Mouse (Mus musculus): ENCODE results near the gene Atg7. TPM values are rescaled to one million over a fixed set of nuclear protein-coding genes. Genes with fewer than 3 reads are reported as not detected.
A peak's percentile ranks its signal among the peaks of the same experiment; 100 is the strongest.

Gene Atg7
- polyA plus RNA-seq, 1 experiment from 2014 or later = 18.4 TPM

DNA sequence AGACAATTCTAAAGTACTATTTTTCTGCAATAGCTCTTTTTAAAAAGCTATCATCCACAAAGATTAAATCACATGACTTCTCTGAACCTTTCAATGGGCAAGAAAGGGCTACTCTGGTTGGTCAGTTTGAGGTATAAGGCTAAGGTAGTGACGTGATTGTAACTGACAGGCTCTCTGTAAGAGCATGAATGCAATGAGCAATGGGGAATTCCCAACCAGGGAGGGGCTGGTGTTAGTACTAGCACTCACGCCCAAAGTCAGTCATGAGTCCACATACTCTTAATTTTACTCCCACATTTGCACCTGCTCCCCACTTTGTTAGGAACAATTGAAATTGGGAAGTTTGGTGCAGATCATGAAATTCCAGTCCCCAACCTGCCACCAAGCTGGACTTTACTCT is 147.2 kb downstream of the Atg7 start:
- H3K4me1 ChIP-seq (ENCODE audit: control insufficient read depth, insufficient read depth, low read length) = no peaks in the 10 kb centered on the region
- no peak overlapping the region for H3K27ac ChIP-seq (replicated peaks; ENCODE audit: low read depth, low read length)
- H3K36me3 ChIP-seq (ENCODE audit: control insufficient read depth, insufficient read depth, low read length) = no peaks in the 10 kb centered on the region
- no peak overlapping the region for H3K9ac ChIP-seq (replicated peaks; ENCODE audit: low read length)
- no peak overlapping the region for H3K4me2 ChIP-seq (ENCODE audit: low read length)
- WGBS = 66% methylated on average over 2 of the region's 2 CpGs
- DNase-seq (no peak), ATAC-seq (ENCODE audit: low FRiP score, low TSS enrichment) (no peak)
- no peaks in the 10 kb centered on the region for H3K27me3 ChIP-seq (ENCODE audit: control insufficient read depth, insufficient read depth, low read length)
- no peaks in the 10 kb centered on the region for H3K9me3 ChIP-seq (ENCODE audit: control insufficient read depth, low read length)
- no peak overlapping the region for H3K4me3 ChIP-seq (replicated peaks; ENCODE audit: low read depth, low read length)

DNA sequence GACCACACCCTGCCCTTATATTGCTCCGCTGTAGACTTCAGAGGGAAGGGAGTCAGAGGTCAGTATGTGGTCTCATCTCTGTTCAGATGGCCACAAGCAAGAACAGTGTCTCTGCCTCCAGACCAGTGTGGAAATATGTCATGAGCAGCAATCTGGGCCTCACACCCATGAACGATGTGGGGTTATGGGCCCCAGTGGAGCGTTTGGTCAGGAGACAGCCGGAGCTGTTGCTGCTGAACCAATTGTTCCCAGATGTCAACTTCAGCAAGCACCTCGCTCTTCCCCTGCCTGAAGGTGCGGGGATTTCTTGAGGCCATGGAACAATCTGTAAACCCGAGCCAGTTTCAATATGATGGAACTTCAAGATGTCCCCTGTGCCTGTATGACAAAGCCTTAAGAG is 148.0 kb downstream of the Atg7 start:
- no peak overlapping the region for H3K4me3 ChIP-seq (replicated peaks; ENCODE audit: low read depth, low read length)
- no peaks in the 10 kb centered on the region for H3K27me3 ChIP-seq (ENCODE audit: control insufficient read depth, insufficient read depth, low read length)
- ATAC-seq (ENCODE audit: low FRiP score, low TSS enrichment) (no peak), DNase-seq (no peak)
- no peak overlapping the region for H3K4me2 ChIP-seq (ENCODE audit: low read length)
- no peaks in the 10 kb centered on the region for H3K36me3 ChIP-seq (ENCODE audit: control insufficient read depth, insufficient read depth, low read length)
- no peaks in the 10 kb centered on the region for H3K4me1 ChIP-seq (ENCODE audit: control insufficient read depth, insufficient read depth, low read length)
- H3K9ac ChIP-seq (replicated peaks; ENCODE audit: low read length) = no peak overlapping the region
- 87% methylated on average over 7 of the region's 7 CpGs for WGBS
- no peak overlapping the region for H3K27ac ChIP-seq (replicated peaks; ENCODE audit: low read depth, low read length)
- H3K9me3 ChIP-seq (ENCODE audit: control insufficient read depth, low read length) = no peaks in the 10 kb centered on the region

- Histone ChIP-seq H3K4me2 (ENCODE audit: low read length) (no peak overlapping the region), H3K9me3 (ENCODE audit: control insufficient read depth, low read length) (no peaks in the 10 kb centered on the region), H3K9ac (replicated peaks; ENCODE audit: low read length) (no peak overlapping the region), H3K4me3 (replicated peaks; ENCODE audit: low read depth, low read length) (no peak overlapping the region), H3K36me3 (ENCODE audit: control insufficient read depth, insufficient read depth, low read length) (no peaks in the 10 kb centered on the region), H3K27ac (replicated peaks; ENCODE audit: low read depth, low read length) (no peak overlapping the region), H3K27me3 (ENCODE audit: control insufficient read depth, insufficient read depth, low read length) (no peaks in the 10 kb centered on the region), H3K4me1 (ENCODE audit: control insufficient read depth, insufficient read depth, low read length) (no peaks in the 10 kb centered on the region)
- no peak for ATAC-seq (ENCODE audit: low FRiP score, low TSS enrichment)
- no peak for DNase-seq
- 90% methylated on average over 4 of the region's 4 CpGs for whole genome bisulfite sequencing
Observed at GRCm38 (mm10) chr6:114791846-114792245, 148.9 kb downstream of the Atg7 start.

GRCm38 (mm10) chr6:114794706-114795105 is 151.8 kb downstream of the Atg7 start:
- H3K27me3 ChIP-seq (ENCODE audit: control insufficient read depth, insufficient read depth, low read length) = no peaks in the 10 kb centered on the region
- H3K9ac ChIP-seq (replicated peaks; ENCODE audit: low read length) = no peak overlapping the region
- H3K4me2 ChIP-seq (ENCODE audit: low read length) = no peak overlapping the region
- H3K27ac ChIP-seq (replicated peaks; ENCODE audit: low read depth, low read length) = no peak overlapping the region
- H3K4me3 ChIP-seq (replicated peaks; ENCODE audit: low read depth, low read length) = no peak overlapping the region
- H3K9me3 ChIP-seq (ENCODE audit: control insufficient read depth, low read length) = no peaks in the 10 kb centered on the region
- no peak for ATAC-seq (ENCODE audit: low FRiP score, low TSS enrichment)
- WGBS = 96% methylated on average over 9 of the region's 9 CpGs
- H3K4me1 ChIP-seq (ENCODE audit: control insufficient read depth, insufficient read depth, low read length) = no peaks in the 10 kb centered on the region
- no peaks in the 10 kb centered on the region for H3K36me3 ChIP-seq (ENCODE audit: control insufficient read depth, insufficient read depth, low read length)
- no peak for DNase-seq

DNA sequence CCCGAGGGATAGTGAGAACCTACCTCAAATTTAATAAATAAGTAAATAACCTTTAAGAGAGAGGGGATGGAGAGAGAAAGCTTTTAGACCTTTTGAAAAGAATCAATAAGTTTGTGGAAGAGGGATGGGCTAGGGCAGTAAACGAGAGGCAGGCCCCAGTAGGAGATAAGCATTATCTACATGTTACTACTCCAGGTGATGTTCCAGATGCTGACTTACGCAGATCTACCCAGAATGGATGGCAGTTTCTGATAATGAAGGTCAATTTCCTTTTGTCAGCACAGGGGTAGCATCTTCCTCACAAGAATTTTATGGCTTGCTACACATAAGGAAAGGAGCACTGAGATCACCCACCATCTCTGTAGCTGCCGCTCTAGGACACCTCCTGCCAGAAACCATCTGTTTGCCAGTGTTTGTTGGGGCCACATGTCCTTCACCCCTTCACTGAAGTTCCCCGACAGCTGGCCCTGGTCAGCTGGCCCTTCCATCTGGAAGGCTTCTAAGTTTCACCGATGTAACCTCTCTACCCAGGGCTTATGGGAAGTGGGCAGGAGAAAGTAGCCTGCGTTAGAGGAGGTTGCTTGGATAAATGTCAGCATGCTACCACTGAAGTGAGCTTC is 152.9 kb downstream of the Atg7 start:
- ATAC-seq (ENCODE audit: low FRiP score, low TSS enrichment) (no peak), DNase-seq (no peak)
- H3K27ac ChIP-seq (replicated peaks; ENCODE audit: low read depth, low read length) = no peak overlapping the region
- H3K4me1 ChIP-seq (ENCODE audit: control insufficient read depth, insufficient read depth, low read length) = no peaks in the 10 kb centered on the region
- H3K4me2 ChIP-seq (ENCODE audit: low read length) = no peak overlapping the region
- no peak overlapping the region for H3K4me3 ChIP-seq (replicated peaks; ENCODE audit: low read depth, low read length)
- no peaks in the 10 kb centered on the region for H3K36me3 ChIP-seq (ENCODE audit: control insufficient read depth, insufficient read depth, low read length)
- no peaks in the 10 kb centered on the region for H3K9me3 ChIP-seq (ENCODE audit: control insufficient read depth, low read length)
- H3K27me3 ChIP-seq (ENCODE audit: control insufficient read depth, insufficient read depth, low read length) = no peaks in the 10 kb centered on the region
- H3K9ac ChIP-seq (replicated peaks; ENCODE audit: low read length) = no peak overlapping the region
- WGBS = 92% methylated on average over 7 of the region's 7 CpGs

DNA sequence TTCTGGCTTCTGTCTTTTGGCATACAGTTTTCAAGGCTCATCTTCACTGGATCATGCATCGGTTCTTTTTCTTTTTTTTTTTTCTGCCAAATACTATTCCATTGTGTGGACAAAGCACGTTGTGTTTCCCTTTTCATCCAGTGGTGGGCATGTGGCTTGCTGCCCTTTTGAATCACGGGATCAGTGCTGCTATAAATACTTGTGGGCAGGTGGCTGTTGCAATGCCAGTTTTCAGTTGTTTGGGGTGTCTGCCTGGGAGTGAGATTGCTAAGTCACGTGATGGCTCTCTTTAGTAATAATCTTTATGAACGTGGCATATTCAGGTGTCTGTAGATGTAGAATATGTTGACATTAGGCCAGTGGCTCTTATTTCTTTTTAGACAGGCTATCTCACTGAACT is 155.0 kb downstream of the Atg7 start:
- Histone ChIP-seq H3K4me3 (replicated peaks; ENCODE audit: low read depth, low read length) (no peak overlapping the region), H3K4me2 (ENCODE audit: low read length) (no peak overlapping the region), H3K9me3 (ENCODE audit: control insufficient read depth, low read length) (no peaks in the 10 kb centered on the region), H3K27me3 (ENCODE audit: control insufficient read depth, insufficient read depth, low read length) (no peaks in the 10 kb centered on the region), H3K9ac (replicated peaks; ENCODE audit: low read length) (no peak overlapping the region), H3K36me3 (ENCODE audit: control insufficient read depth, insufficient read depth, low read length) (no peaks in the 10 kb centered on the region), H3K27ac (replicated peaks; ENCODE audit: low read depth, low read length) (no peak overlapping the region), H3K4me1 (ENCODE audit: control insufficient read depth, insufficient read depth, low read length) (no peaks in the 10 kb centered on the region)
- DNase-seq (no peak), ATAC-seq (ENCODE audit: low FRiP score, low TSS enrichment) (no peak)
- WGBS = 81% methylated on average over 5 of the region's 5 CpGs

- no peak overlapping the region for H3K9ac ChIP-seq (replicated peaks; ENCODE audit: low read length)
- H3K4me3 ChIP-seq (replicated peaks; ENCODE audit: low read depth, low read length) = no peak overlapping the region
- no peak overlapping the region for H3K4me2 ChIP-seq (ENCODE audit: low read length)
- no peaks in the 10 kb centered on the region for H3K4me1 ChIP-seq (ENCODE audit: control insufficient read depth, insufficient read depth, low read length)
- no peaks in the 10 kb centered on the region for H3K9me3 ChIP-seq (ENCODE audit: control insufficient read depth, low read length)
- 79% methylated on average over 4 of the region's 4 CpGs for WGBS
- H3K36me3 ChIP-seq (ENCODE audit: control insufficient read depth, insufficient read depth, low read length) = no peaks in the 10 kb centered on the region
- H3K27me3 ChIP-seq (ENCODE audit: control insufficient read depth, insufficient read depth, low read length) = no peaks in the 10 kb centered on the region
- no peak for ATAC-seq (ENCODE audit: low FRiP score, low TSS enrichment)
- H3K27ac ChIP-seq (replicated peaks; ENCODE audit: low read depth, low read length) = no peak overlapping the region
- DNase-seq = no peak
Observed at GRCm38 (mm10) chr6:114798715-114799114, 155.8 kb downstream of the Atg7 start.

- ATAC-seq (ENCODE audit: low FRiP score, low TSS enrichment) (no peak), DNase-seq (no peak)
- 75% methylated on average over 2 of the region's 2 CpGs for WGBS
- Histone ChIP-seq H3K4me1 (ENCODE audit: control insufficient read depth, insufficient read depth, low read length) (0 out of 2 replicates have a peak, but pooled peaks cover 5% of the 10 kb centered on the region), H3K36me3 (ENCODE audit: control insufficient read depth, insufficient read depth, low read length) (no peaks in the 10 kb centered on the region), H3K27me3 (ENCODE audit: control insufficient read depth, insufficient read depth, low read length) (no peaks in the 10 kb centered on the region), H3K9me3 (ENCODE audit: control insufficient read depth, low read length) (no peaks in the 10 kb centered on the region), H3K4me2 (ENCODE audit: low read length) (no peak overlapping the region), H3K9ac (replicated peaks; ENCODE audit: low read length) (no peak overlapping the region), H3K4me3 (replicated peaks; ENCODE audit: low read depth, low read length) (no peak overlapping the region), H3K27ac (replicated peaks; ENCODE audit: low read depth, low read length) (no peak overlapping the region)
Observed at GRCm38 (mm10) chr6:114800291-114800965, 157.5 kb downstream of the Atg7 start.

GRCm38 (mm10) chr6:114803915-114804535 is 161.1 kb downstream of the Atg7 start:
- H3K4me1 ChIP-seq (ENCODE audit: control insufficient read depth, insufficient read depth, low read length) = 0 out of 2 replicates have a peak, but pooled peaks cover 5% of the 10 kb centered on the region
- 34% methylated on average over 8 of the region's 8 CpGs for whole genome bisulfite sequencing
- H3K9ac ChIP-seq (replicated peaks; ENCODE audit: low read length) = no peak overlapping the region
- ATAC-seq (ENCODE audit: low FRiP score, low TSS enrichment) (no peak), DNase-seq (peak; percentile 49)
- no peaks in the 10 kb centered on the region for H3K9me3 ChIP-seq (ENCODE audit: control insufficient read depth, low read length)
- H3K27me3 ChIP-seq (ENCODE audit: control insufficient read depth, insufficient read depth, low read length) = no peaks in the 10 kb centered on the region
- H3K4me3 ChIP-seq (replicated peaks; ENCODE audit: low read depth, low read length) = no peak overlapping the region
- no peaks in the 10 kb centered on the region for H3K36me3 ChIP-seq (ENCODE audit: control insufficient read depth, insufficient read depth, low read length)
- no peak overlapping the region for H3K4me2 ChIP-seq (ENCODE audit: low read length)
- H3K27ac ChIP-seq (replicated peaks; ENCODE audit: low read depth, low read length) = peak overlapping the region; percentile 37

Data from midbrain, embryonic 14.5 days (tissue).